Mouse (Mus musculus): ENCODE data around the gene Ppp6r2.

DNA sequence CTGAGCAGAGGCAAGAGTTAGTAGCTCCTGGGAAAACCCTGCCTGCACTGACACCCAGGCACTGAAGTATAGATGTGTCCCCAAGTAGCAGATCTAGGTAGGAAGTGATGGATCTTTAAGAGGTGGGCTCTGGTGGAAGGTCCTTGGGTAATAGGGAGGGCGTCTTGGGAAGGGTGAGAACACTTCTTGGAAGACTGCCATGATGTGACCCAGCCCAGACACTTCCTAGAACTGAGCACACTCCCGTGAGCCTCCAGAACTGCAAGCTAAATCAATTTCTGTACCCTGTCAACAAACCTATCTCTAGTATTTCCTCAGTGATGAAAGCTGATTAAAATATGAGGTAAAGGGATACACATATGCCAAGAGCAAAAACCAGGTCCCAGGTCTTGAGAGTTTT is 81.4 kb downstream of the Ppp6r2 start:
- TF ChIP-seq POLR2A (IDR thresholded peaks at IDR 0.05; ENCODE audit: control insufficient read depth, extremely low read depth, insufficient read depth, low read length, poor library complexity) (no peak), CTCF (IDR thresholded peaks at IDR 0.05; ENCODE audit: borderline replicate concordance, control insufficient read depth, extremely low read depth, insufficient read depth, low read length, poor library complexity) (no peak)

Data from thymus, adult 2 months (tissue).